Mouse (Mus musculus): ENCODE measurements around the gene Apba2. TPM values are rescaled to one million over a fixed set of nuclear protein-coding genes. Genes with fewer than 3 reads are reported as not detected.

Apba2 gene
- polyA plus RNA-seq, 1 experiment from 2014 or later, result 120 TPM

DNA sequence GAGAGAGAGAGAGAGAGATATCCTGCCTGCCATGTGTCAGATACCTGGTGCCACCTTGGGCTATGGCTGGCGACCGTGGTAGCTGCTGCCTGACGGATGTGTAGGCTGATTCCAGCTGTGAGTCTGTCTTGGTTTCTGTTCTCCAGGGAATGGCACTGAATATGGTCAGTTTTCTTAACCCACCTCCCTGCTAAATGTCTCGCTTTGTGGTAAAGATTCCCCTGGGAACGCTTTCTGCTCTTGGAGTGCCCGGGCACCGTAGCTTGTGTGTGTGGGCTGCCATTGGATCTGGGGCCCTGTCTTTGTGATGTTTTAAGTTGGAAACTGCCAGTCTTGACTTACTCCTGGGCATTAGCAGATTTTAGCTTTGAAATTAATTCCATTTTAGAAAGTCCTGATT is 7.3 kb downstream of the Apba2 start:
- Histone ChIP-seq H3K27me3 (no peaks in the 10 kb centered on the region), H3K4me1 (peaks cover 32% of the 10 kb centered on the region)
- ATAC-seq (ENCODE audit: low FRiP score, low read depth), result no peak

DNA sequence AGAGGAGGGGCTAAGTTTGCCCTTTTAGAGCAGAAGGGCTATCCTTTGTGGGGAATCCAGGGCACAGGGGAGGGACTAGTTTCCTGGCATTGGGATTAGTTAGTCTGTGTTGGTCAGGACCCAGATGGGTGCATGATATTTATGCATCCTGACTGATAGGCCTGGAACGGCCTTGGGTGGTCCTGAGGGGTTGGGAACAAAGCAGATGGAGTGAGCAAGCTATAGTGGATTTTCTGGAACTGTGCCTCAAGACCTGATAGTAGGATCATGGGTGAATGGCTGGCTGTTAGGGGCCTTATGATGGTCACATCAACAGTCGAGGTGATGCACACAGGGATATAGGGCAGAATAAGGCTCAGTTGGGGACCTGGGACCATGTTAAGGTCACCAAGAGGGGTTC is 8.4 kb downstream of the Apba2 start:
- Histone ChIP-seq H3K4me2 (replicated peaks) (no peak overlapping the region), H3K9ac (replicated peaks) (no peak overlapping the region), H3K9me3 (no peaks in the 10 kb centered on the region), H3K4me3 (no peak overlapping the region), H3K27me3 (no peaks in the 10 kb centered on the region), H3K27ac (replicated peaks) (no peak overlapping the region), H3K4me1 (peaks cover 24% of the 10 kb centered on the region), H3K36me3 (peaks cover 5% of the 10 kb centered on the region; the same call in 1 of the 2 replicates)
- ATAC-seq (ENCODE audit: low FRiP score, low read depth), result no peak
- 80% methylated on average over 2 of the region's 2 CpGs for WGBS

More for the DNA sequence above, 7.3 kb downstream of the Apba2 start:
- no peak overlapping the region for H3K27ac ChIP-seq (replicated peaks)
- WGBS, result 86% methylated on average over 7 of the region's 7 CpGs
- H3K9me3 ChIP-seq, result no peaks in the 10 kb centered on the region
- H3K9ac ChIP-seq (replicated peaks), result no peak overlapping the region
- peaks cover 5% of the 10 kb centered on the region; the same call in 1 of the 2 replicates for H3K36me3 ChIP-seq
- H3K4me3 ChIP-seq, result no peak overlapping the region
- no peak overlapping the region for H3K4me2 ChIP-seq (replicated peaks)

DNA sequence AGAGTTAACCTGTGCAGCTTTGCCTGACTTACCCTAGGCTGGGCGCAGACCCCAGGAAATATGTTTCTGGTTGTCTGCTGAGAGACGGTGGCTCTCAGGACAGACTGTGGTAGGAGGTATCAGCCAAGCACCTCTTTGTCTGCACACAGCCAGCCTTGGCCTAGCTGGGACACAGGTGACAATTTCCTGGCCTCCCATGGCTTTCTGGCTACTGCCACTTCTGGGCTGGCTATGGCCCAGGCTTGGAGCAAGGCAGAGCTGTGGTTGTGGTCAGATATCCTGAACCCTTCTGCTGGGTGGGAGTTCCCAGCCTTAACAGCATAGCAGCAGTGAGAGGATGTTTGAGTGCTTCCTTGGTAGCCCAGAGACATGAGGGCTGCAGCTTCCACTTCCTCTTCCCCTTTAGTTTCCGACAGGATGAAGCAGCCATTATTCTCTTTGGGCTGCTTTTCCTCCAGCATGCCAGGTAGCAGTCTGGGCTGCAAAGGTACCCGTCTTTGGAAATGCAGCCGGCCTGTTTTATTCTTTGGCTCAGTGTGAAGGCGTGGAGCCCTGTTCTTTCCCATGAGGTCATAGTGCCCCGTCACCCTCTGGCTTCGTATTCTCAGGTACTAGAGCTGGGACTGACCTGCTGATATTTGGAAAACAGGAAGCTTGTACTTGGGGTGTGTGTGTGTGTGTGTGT is 9.2 kb downstream of the Apba2 start:
- ATAC-seq (ENCODE audit: low FRiP score, low read depth), result no peak
- H3K36me3 ChIP-seq, result peaks cover 5% of the 10 kb centered on the region; the same call in 1 of the 2 replicates
- peaks cover 18% of the 10 kb centered on the region; the same call in 1 of the 2 replicates for H3K4me1 ChIP-seq
- no peaks in the 10 kb centered on the region for H3K27me3 ChIP-seq
- WGBS, result 87% methylated on average over 8 of the region's 8 CpGs
- H3K9ac ChIP-seq (replicated peaks), result no peak overlapping the region
- H3K4me3 ChIP-seq, result no peak overlapping the region
- no peak overlapping the region for H3K27ac ChIP-seq (replicated peaks)
- no peak overlapping the region for H3K4me2 ChIP-seq (replicated peaks)
- H3K9me3 ChIP-seq, result no peaks in the 10 kb centered on the region

DNA sequence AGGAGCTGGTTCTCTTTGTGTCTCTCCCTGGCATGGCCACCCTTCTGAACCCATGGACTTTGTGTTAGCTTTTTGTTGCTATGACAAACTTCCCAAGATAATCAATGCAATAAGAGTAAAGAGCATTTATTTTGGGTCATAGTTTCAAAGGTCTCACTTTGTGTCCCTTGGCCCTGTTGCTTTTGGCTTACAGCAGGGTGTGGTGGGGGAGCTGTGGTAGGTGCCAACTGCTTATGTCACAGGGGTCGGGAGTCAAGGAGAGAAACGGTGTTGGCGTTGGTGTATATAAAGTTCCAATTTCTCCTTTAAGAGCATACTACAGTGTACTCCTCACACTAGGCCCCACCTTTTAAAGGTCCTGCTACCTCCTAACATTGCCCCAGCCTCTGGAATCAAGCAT is 12.1 kb downstream of the Apba2 start:
- Histone ChIP-seq H3K4me2 (replicated peaks) (no peak overlapping the region), H3K4me3 (no peak overlapping the region), H3K27ac (replicated peaks) (no peak overlapping the region), H3K9ac (replicated peaks) (no peak overlapping the region), H3K4me1 (0 out of 2 replicates have a peak, but pooled peaks cover 12% of the 10 kb centered on the region), H3K36me3 (0 out of 2 replicates have a peak, but pooled peaks cover 5% of the 10 kb centered on the region), H3K9me3 (no peaks in the 10 kb centered on the region), H3K27me3 (no peaks in the 10 kb centered on the region)
- ATAC-seq (ENCODE audit: low FRiP score, low read depth), result no peak
- WGBS, result 100% methylated on average over 3 of the region's 3 CpGs

DNA sequence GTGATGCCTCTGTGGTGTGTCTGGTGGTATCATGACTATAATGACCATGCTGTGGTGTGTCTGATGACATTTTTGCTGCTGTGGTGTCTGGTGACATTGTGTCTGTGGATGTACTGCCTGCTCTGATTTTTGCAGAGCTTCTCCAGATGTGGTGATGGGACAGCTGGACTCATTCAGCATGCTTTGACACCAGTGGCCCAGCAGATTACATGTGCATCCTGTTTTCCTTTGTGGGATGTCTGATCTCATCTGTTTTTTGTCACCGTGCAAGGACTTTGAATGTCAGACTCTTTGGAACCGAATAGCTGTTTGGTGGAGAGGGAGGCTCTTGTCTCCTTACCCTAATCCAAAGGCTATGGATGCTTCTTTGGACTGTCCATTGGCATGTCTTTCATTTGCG is 13.8 kb downstream of the Apba2 start:
- H3K27me3 ChIP-seq, result no peaks in the 10 kb centered on the region
- H3K9me3 ChIP-seq, result no peaks in the 10 kb centered on the region
- 93% methylated on average over 3 of the region's 3 CpGs for WGBS
- no peak overlapping the region for H3K27ac ChIP-seq (replicated peaks)
- no peak overlapping the region for H3K4me3 ChIP-seq
- H3K4me1 ChIP-seq, result 0 out of 2 replicates have a peak, but pooled peaks cover 4% of the 10 kb centered on the region
- H3K9ac ChIP-seq (replicated peaks), result no peak overlapping the region
- ATAC-seq (ENCODE audit: low FRiP score, low read depth), result no peak
- H3K36me3 ChIP-seq, result 0 out of 2 replicates have a peak, but pooled peaks cover 5% of the 10 kb centered on the region
- no peak overlapping the region for H3K4me2 ChIP-seq (replicated peaks)

DNA sequence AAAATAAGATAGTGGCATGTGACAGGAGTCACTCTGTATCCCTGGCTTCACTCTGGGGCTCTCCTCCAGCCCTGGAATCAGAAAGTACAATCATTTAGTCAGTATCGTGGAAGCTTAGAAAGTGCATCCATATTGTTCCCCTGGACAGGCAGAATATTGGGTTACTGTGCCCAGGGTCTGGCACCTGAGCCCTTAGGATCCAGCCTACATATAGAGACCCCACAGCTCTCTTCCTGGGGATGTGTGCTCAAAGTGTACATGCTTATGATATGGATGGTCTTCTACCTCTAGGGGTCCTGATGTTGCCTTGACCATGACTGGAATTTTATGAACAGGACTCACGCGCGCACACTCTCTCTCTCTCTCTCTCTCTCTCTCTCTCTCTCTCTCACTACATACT is 14.4 kb downstream of the Apba2 start:
- 0 out of 2 replicates have a peak, but pooled peaks cover 4% of the 10 kb centered on the region for H3K4me1 ChIP-seq
- 0 out of 2 replicates have a peak, but pooled peaks cover 5% of the 10 kb centered on the region for H3K36me3 ChIP-seq
- H3K9ac ChIP-seq (replicated peaks), result no peak overlapping the region
- no peaks in the 10 kb centered on the region for H3K27me3 ChIP-seq
- no peak for ATAC-seq (ENCODE audit: low FRiP score, low read depth)
- H3K4me3 ChIP-seq, result no peak overlapping the region
- 96% methylated on average over 4 of the region's 4 CpGs for WGBS
- no peak overlapping the region for H3K27ac ChIP-seq (replicated peaks)
- no peaks in the 10 kb centered on the region for H3K9me3 ChIP-seq
- no peak overlapping the region for H3K4me2 ChIP-seq (replicated peaks)

DNA sequence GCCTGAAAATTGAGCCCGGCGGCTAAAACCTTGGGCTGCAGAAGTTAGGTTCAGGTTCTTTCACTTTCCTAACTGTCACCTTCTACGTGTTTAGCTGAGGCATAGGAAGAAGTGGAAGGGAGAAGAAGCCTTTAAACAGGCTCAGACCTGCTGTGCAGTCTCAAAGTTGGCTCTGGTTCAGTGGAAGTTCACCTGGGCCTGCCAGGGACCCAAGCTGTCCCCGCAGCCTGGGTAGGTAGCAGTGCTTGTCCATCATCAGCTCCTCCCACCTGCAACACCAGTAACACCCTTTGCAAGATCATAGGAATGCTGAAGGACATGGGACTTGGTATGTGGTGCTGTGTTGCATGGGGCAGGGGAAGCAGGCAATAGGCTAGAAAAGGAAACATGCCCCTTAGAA is 17.6 kb downstream of the Apba2 start:
- no peak overlapping the region for H3K9ac ChIP-seq (replicated peaks)
- no peak overlapping the region for H3K4me3 ChIP-seq
- 0 out of 2 replicates have a peak, but pooled peaks cover 4% of the 10 kb centered on the region for H3K36me3 ChIP-seq
- no peaks in the 10 kb centered on the region for H3K27me3 ChIP-seq
- WGBS, result 88% methylated on average over 4 of the region's 4 CpGs
- H3K4me2 ChIP-seq (replicated peaks), result no peak overlapping the region
- peak overlapping the region; percentile 31; the same call in 1 of the 2 replicates for H3K27ac ChIP-seq (replicated peaks)
- peaks cover 7% of the 10 kb centered on the region for H3K4me1 ChIP-seq
- no peaks in the 10 kb centered on the region for H3K9me3 ChIP-seq
- no peak for ATAC-seq (ENCODE audit: low FRiP score, low read depth)

DNA sequence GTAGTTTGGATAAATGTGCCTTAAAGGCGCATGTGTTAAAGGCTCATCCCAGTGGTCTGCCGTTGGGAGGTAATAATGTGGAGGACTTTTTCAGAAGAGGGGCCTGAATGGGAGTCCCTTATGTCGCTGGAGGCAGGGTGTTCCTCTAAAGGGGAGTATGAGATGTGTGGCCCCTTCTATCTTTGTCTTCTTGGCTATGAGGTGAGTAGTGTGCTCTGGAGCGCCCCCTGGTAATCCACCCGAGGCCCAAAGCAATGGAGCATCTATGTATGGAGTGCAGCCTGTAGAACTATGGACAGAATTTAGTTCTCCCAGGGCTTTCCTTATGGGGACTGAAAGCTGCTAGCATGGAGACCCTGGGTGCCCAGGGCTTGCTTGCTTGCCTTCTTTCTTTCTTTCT is 18.0 kb downstream of the Apba2 start:
- no peak overlapping the region for H3K9ac ChIP-seq (replicated peaks)
- H3K27ac ChIP-seq (replicated peaks), result 0 out of 2 replicates have a peak overlapping the region, but pooled peaks have one; percentile 31
- WGBS, result 73% methylated on average over 5 of the region's 5 CpGs
- H3K9me3 ChIP-seq, result no peaks in the 10 kb centered on the region
- H3K4me2 ChIP-seq (replicated peaks), result no peak overlapping the region
- H3K4me1 ChIP-seq, result peaks cover 7% of the 10 kb centered on the region
- no peak for ATAC-seq (ENCODE audit: low FRiP score, low read depth)
- H3K27me3 ChIP-seq, result no peaks in the 10 kb centered on the region
- 0 out of 2 replicates have a peak, but pooled peaks cover 7% of the 10 kb centered on the region for H3K36me3 ChIP-seq
- no peak overlapping the region for H3K4me3 ChIP-seq

DNA sequence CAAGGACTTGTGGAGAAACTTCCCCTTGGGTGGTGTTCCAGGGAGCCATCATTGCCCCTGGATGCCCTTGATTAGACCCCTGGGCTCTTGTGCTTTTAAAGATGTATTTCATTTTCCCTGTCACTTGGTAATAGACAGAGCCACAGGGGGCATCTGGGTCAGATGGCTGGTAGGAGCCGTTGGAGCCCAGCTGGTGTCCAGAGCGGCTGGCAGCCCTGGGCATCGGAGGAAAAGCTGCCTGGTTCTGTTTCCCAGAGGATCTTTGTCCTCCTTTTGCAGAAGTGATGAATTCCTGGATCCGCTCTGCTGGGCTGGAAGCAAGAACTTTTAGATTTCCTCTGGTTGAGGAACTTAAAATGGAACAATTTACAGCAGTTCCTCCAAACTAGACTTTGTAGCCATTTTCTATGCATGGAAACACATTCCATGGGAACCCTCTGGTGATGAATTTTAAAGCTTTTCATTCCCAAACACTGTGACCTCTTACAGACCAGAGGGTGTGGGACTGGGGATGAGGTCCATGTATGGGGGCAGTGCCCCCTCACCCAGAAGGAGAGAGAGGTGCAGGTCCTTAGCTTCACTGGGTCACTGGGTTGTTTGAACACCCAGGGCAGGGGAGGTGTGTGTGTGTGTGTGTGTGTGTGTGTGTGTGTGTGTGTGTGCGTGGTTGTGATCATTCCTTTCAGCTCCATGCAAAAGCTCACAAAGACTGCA is 20.3 kb downstream of the Apba2 start:
- H3K9ac ChIP-seq (replicated peaks), result no peak overlapping the region
- no peak overlapping the region for H3K4me2 ChIP-seq (replicated peaks)
- no peaks in the 10 kb centered on the region for H3K27me3 ChIP-seq
- no peak overlapping the region for H3K27ac ChIP-seq (replicated peaks)
- no peak overlapping the region for H3K4me3 ChIP-seq
- H3K9me3 ChIP-seq, result no peaks in the 10 kb centered on the region
- 0 out of 2 replicates have a peak, but pooled peaks cover 7% of the 10 kb centered on the region for H3K36me3 ChIP-seq
- 70% methylated on average over 5 of the region's 5 CpGs for WGBS
- H3K4me1 ChIP-seq, result peaks cover 7% of the 10 kb centered on the region
- no peak for ATAC-seq (ENCODE audit: low FRiP score, low read depth)

DNA sequence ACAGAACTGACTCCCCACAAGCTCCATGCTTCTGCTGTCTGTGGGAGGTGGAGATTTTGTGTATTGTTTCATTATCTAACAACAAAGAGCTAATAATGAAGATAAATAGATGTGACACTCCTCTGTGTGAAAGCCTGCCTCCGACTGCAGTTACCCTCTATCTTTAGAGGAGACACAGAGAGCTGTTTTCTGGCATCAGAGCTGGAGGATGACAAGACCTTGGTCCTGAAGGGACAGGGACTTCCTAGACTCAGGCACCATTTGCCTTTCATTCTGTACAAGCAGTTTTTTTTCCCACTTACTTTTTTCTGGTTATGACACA is 20.9 kb downstream of the Apba2 start:
- Histone ChIP-seq H3K27ac (replicated peaks) (no peak overlapping the region), H3K4me3 (no peak overlapping the region), H3K9ac (replicated peaks) (no peak overlapping the region), H3K27me3 (no peaks in the 10 kb centered on the region), H3K4me2 (replicated peaks) (no peak overlapping the region), H3K4me1 (peaks cover 7% of the 10 kb centered on the region), H3K9me3 (no peaks in the 10 kb centered on the region), H3K36me3 (peaks cover 9% of the 10 kb centered on the region; the same call in 1 of the 2 replicates)
- no peak for ATAC-seq (ENCODE audit: low FRiP score, low read depth)
- WGBS, result 25% methylated on average over 1 of the region's 1 CpGs

DNA sequence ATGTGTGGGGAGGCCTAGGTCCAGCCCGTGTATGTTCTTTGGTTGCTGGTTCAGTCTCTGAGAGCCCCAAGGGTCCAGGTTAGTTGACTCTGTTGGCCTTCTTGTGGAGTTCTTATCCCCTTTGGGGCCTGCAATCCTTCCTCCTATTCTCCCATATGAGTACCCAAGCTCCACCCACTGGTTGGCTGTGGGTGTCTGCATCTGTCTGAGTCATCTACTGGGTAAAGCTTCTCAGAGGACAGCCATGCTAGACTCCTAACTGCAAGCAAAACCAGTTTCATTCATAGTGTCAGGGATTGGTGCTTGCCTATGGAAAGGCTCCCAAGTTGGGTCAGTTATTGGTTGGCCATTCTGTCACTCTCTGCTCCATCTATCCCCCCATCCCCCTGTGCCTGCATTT is 29.8 kb downstream of the Apba2 start:
- H3K4me3 ChIP-seq, result no peak overlapping the region
- no peak overlapping the region for H3K4me2 ChIP-seq (replicated peaks)
- H3K4me1 ChIP-seq, result peaks cover 11% of the 10 kb centered on the region; the same call in 1 of the 2 replicates
- no peaks in the 10 kb centered on the region for H3K9me3 ChIP-seq
- WGBS, result 100% methylated on average over 1 of the region's 1 CpGs
- no peak overlapping the region for H3K27ac ChIP-seq (replicated peaks)
- no peaks in the 10 kb centered on the region for H3K27me3 ChIP-seq
- ATAC-seq (ENCODE audit: low FRiP score, low read depth), result no peak
- H3K9ac ChIP-seq (replicated peaks), result no peak overlapping the region
- H3K36me3 ChIP-seq, result peaks cover 30% of the 10 kb centered on the region

DNA sequence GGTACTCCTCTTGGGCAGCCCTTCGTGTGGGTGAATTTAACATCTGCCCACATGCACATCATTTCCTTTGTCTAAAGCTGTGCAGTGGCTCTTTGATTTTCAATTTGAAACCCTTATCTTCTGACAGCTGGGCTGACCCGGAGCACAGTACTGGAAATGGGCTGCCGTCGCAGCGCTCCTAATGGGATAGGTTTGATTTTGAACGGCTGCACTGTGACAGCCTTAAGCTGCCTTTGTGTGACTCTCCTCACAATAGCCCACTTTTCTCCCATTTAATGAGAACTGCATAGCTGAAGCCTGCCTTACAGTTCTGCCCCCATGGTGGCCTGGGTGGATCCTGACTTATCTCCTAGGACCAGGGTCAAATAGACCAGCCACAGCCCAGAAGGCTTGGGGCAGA is 31.9 kb downstream of the Apba2 start:
- Histone ChIP-seq H3K4me1 (peaks cover 11% of the 10 kb centered on the region; the same call in 1 of the 2 replicates), H3K4me3 (no peak overlapping the region), H3K27ac (replicated peaks) (peak overlapping the region; percentile 68), H3K9me3 (no peaks in the 10 kb centered on the region), H3K36me3 (peaks cover 21% of the 10 kb centered on the region), H3K27me3 (no peaks in the 10 kb centered on the region), H3K4me2 (replicated peaks) (no peak overlapping the region), H3K9ac (replicated peaks) (no peak overlapping the region)
- peak; percentile 77 for ATAC-seq (ENCODE audit: low FRiP score, low read depth)
- 35% methylated on average over 6 of the region's 6 CpGs for WGBS

Measured in midbrain, embryonic 12.5 days (tissue).